Mouse (Mus musculus) liver, embryonic 15.5 days (tissue): Measurements from ENCODE around the gene Gm527. TPM values are rescaled to one million over a fixed set of nuclear protein-coding genes. Genes with fewer than 3 reads are reported as not detected.

Source experiments
- ATAC-seq: fragments of 200-750 bp; cut with Nextera tagmentation; 2 replicates; pipeline ENCODE4 v1.8.0; 2017; ENCODE audit warnings: moderate number of reproducible peaks, mild to moderate bottlenecking, moderate library complexity; ENCODE audit not compliant: insufficient read depth
- H3K27ac ChIP-seq: fragments of 300-500 bp; sonication (generic); replicated peaks from 2 replicates; pipeline ENCODE4 v1.5.1; 2015; ENCODE audit warnings: mild to moderate bottlenecking, inconsistent platforms
- H3K27me3 ChIP-seq: fragments of 300-500 bp; sonication (generic); 2 replicates; pipeline ENCODE4 v1.6.1; 2015; ENCODE audit warnings: mild to moderate bottlenecking, inconsistent platforms
- H3K36me3 ChIP-seq: fragments of 300-500 bp; sonication (generic); replicated peaks from 2 replicates; pipeline ENCODE4 v1.6.1; 2015; ENCODE audit warnings: moderate library complexity, mild to moderate bottlenecking, inconsistent platforms
- H3K4me1 ChIP-seq: fragments of 300-500 bp; sonication (generic); replicated peaks from 2 replicates; pipeline ENCODE4 v1.6.1; 2015; ENCODE audit warnings: inconsistent platforms
- H3K4me2 ChIP-seq: fragments of 300-500 bp; sonication (generic); 2 replicates; pipeline ENCODE4 v1.6.1; 2015; ENCODE audit warnings: moderate library complexity, mild to moderate bottlenecking, inconsistent platforms
- H3K4me3 ChIP-seq: fragments of 300-500 bp; sonication (generic); replicated peaks from 2 replicates; pipeline ENCODE4 v1.5.1; 2015; ENCODE audit warnings: mild to moderate bottlenecking, inconsistent platforms
- H3K9ac ChIP-seq: fragments of 300-500 bp; sonication (generic); 2 replicates; pipeline ENCODE4 v1.6.1; 2015; ENCODE audit warnings: moderate library complexity, mild to moderate bottlenecking, inconsistent platforms
- H3K9me3 ChIP-seq: fragments of 300-500 bp; sonication (generic); replicated peaks from 2 replicates; pipeline ENCODE4 v1.6.1; 2016; ENCODE audit warnings: inconsistent platforms
- WGBS: fragments of 180-500 bp; shearing (Covaris S2); methylation state at CpG from one replicate; pipeline ENCODE4 v1.1.7; 2015; ENCODE audit warnings: mixed read lengths; ENCODE audit not compliant: insufficient replicate concordance; 5-methylcytosine and 5-hydroxymethylcytosine counted together
- polyA plus RNA-seq: library from polyadenylated mRNA; unstranded; fragments of >200 nt; fragmentation: Nextera tagmentation; extraction: Ambion mirVana; gene quantifications from 2 replicates; pipeline ENCODE4 v1.2.1, GENCODE M21; 2015

Gene Gm527
- 0.43 and 0.79 TPM in 2 replicates for polyA plus RNA-seq

GRCm38 (mm10) chr12:64917578-64918471 lies at the start of gene Gm527:
Gene Gm527 (plus strand): TSS chr12:64917906.
- H3K9me3 ChIP-seq, result no peaks in the 10 kb centered on the region
- ATAC-seq, result peak; percentile 100
- peak within 1 kb of the TSS; percentile 65 for H3K9ac ChIP-seq
- WGBS, result under 1% methylated on average over 91 of the region's 93 CpGs
- peak within 1 kb of the TSS; percentile 98 for H3K4me2 ChIP-seq
- peaks cover 16% of the 10 kb centered on the region for H3K4me1 ChIP-seq
- peak within 1 kb of the TSS; percentile 41; the same call in 1 of the 2 replicates for H3K27ac ChIP-seq
- no peaks in the 10 kb centered on the region for H3K36me3 ChIP-seq
- H3K4me3 ChIP-seq, result peak within 1 kb of the TSS; percentile 78
- peaks cover 22% of the 10 kb centered on the region for H3K27me3 ChIP-seq

- Histone ChIP-seq H3K4me3 (no peak overlapping the region), H3K36me3 (no peaks in the 10 kb centered on the region), H3K4me2 (no peak overlapping the region), H3K4me1 (no peaks in the 10 kb centered on the region), H3K9ac (no peak overlapping the region), H3K27ac (no peak overlapping the region), H3K9me3 (no peaks in the 10 kb centered on the region), H3K27me3 (no peaks in the 10 kb centered on the region)
- no peak for ATAC-seq
- WGBS, result 39% methylated on average over 4 of the region's 4 CpGs
These were observed 46.6 kb upstream of the Gm527 start for GRCm38 (mm10) chr12:64871103-64871502.

GRCm38 (mm10) chr12:64897060-64897730 lies 20.5 kb upstream of the Gm527 start:
- no peaks in the 10 kb centered on the region for H3K9me3 ChIP-seq
- no peak overlapping the region for H3K27ac ChIP-seq
- 33% methylated on average over 4 of the region's 4 CpGs for WGBS
- H3K4me1 ChIP-seq, result no peaks in the 10 kb centered on the region
- H3K36me3 ChIP-seq, result no peaks in the 10 kb centered on the region
- H3K9ac ChIP-seq, result no peak overlapping the region
- no peaks in the 10 kb centered on the region for H3K27me3 ChIP-seq
- H3K4me3 ChIP-seq, result no peak overlapping the region
- ATAC-seq, result no peak
- H3K4me2 ChIP-seq, result no peak overlapping the region

- H3K4me2 ChIP-seq, result no peak overlapping the region
- no peak overlapping the region for H3K4me3 ChIP-seq
- H3K4me1 ChIP-seq, result no peaks in the 10 kb centered on the region
- no peak for ATAC-seq
- no peaks in the 10 kb centered on the region for H3K9me3 ChIP-seq
- H3K27ac ChIP-seq, result no peak overlapping the region
- no peaks in the 10 kb centered on the region for H3K36me3 ChIP-seq
- H3K9ac ChIP-seq, result no peak overlapping the region
- no peaks in the 10 kb centered on the region for H3K27me3 ChIP-seq
- 40% methylated on average over 8 of the region's 8 CpGs for WGBS
These were observed 15.2 kb upstream of the Gm527 start for GRCm38 (mm10) chr12:64902506-64902905.

DNA sequence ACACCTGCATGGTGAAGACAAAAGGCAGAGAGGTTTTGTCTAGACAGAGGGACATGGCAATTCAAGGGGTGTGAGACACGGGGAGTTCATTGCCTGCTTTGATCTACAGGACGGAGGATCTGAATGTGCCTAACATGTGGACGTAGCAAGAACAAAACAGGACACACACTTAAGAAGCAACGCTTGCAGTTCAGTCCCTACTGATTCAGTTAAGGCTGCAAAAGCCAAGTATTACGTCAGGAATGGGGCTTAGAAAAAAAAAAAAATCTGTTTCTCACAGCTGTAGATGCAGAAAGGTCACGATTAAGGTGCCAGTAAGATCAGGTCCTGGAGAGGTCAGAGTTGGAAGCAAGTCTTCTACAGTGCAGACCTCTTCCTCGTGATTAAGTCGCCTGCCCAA lies 14.5 kb upstream of the Gm527 start:
- H3K9me3 ChIP-seq, result no peaks in the 10 kb centered on the region
- no peak overlapping the region for H3K9ac ChIP-seq
- no peaks in the 10 kb centered on the region for H3K27me3 ChIP-seq
- H3K36me3 ChIP-seq, result no peaks in the 10 kb centered on the region
- no peak overlapping the region for H3K4me2 ChIP-seq
- ATAC-seq, result no peak
- H3K27ac ChIP-seq, result no peak overlapping the region
- no peaks in the 10 kb centered on the region for H3K4me1 ChIP-seq
- 57% methylated on average over 8 of the region's 8 CpGs for WGBS
- H3K4me3 ChIP-seq, result no peak overlapping the region

GRCm38 (mm10) chr12:64912996-64913395 lies 4.7 kb upstream of the Gm527 start:
- 44% methylated on average over 6 of the region's 6 CpGs for WGBS
- Histone ChIP-seq H3K9me3 (no peaks in the 10 kb centered on the region), H3K9ac (no peak overlapping the region), H3K27me3 (peaks cover 8% of the 10 kb centered on the region; the same call in 1 of the 2 replicates), H3K4me3 (no peak overlapping the region), H3K27ac (no peak overlapping the region), H3K4me1 (peaks cover 10% of the 10 kb centered on the region), H3K4me2 (no peak overlapping the region), H3K36me3 (no peaks in the 10 kb centered on the region)
- no peak for ATAC-seq

DNA sequence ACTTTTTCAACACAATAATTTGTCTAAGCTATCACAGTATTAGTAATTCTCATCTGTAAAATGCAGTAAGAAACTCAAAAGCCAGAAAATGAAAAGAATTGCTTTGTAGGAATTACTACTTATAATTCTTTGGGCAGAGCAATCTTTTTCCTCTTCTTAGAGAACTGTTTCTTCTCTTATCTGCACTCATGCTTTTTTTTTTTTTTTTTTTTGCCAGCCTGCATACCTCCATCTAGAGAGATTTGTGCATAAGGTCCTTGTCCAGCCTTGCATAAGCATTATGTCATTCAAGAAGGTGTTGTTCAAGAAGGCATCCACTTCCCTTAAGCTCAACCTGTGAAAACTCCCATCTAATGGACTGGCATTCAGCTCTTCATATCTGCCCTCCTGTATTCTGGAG lies 971 bp upstream of the Gm527 start:
- Histone ChIP-seq H3K9ac (no peak overlapping the region), H3K27ac (no peak overlapping the region), H3K9me3 (no peaks in the 10 kb centered on the region), H3K4me2 (peak overlapping the region; percentile 98; the same call in 1 of the 2 replicates), H3K36me3 (no peaks in the 10 kb centered on the region), H3K4me3 (no peak overlapping the region), H3K4me1 (peaks cover 16% of the 10 kb centered on the region), H3K27me3 (peaks cover 22% of the 10 kb centered on the region)
- ATAC-seq, result no peak

DNA sequence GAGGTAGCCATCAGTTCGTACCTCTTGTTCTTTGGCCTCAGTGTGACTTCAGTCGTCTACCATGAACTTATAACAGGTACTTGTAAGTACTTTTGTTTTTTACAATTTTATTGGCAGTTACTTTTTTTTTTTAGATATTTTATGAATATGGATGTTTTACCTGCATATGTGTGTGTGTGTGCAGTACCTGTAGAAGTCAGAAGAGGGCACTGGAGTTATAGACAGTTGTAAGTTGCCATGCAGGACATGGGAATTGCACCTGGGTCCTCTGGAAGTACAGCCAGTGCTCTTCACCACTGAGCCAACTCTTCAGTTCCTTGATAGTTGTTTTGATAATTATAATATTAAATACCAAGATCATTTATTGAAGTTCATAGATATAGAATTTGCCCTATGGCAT lies 19.8 kb downstream of the Gm527 start:
- H3K4me3 ChIP-seq, result no peak overlapping the region
- H3K9me3 ChIP-seq, result no peaks in the 10 kb centered on the region
- no peaks in the 10 kb centered on the region for H3K4me1 ChIP-seq
- H3K36me3 ChIP-seq, result no peaks in the 10 kb centered on the region
- H3K4me2 ChIP-seq, result no peak overlapping the region
- WGBS, result 68% methylated on average over 2 of the region's 2 CpGs
- ATAC-seq, result no peak
- H3K27me3 ChIP-seq, result no peaks in the 10 kb centered on the region
- H3K27ac ChIP-seq, result no peak overlapping the region
- H3K9ac ChIP-seq, result no peak overlapping the region

DNA sequence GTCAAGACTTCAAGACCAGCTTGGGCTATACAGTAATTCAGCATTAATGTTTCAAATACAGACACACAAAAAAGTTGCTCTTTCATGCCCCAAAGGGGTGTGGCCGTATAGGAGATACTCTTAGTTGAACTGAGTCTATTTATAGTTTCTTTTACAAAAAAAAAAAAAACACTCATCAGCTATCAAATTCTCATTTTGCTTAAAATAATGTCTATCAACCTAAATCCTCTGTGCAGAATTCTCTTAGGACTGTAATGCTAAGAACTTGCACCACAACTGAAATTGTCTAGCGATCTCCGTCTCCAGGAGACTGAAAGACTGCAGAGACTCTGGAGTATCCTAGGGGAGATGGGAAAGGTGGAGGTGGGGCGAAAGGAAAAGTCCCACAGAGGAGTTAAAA lies 46.9 kb downstream of the Gm527 start:
- Histone ChIP-seq H3K4me3 (peak overlapping the region; percentile 93), H3K9ac (peak overlapping the region; percentile 91), H3K4me2 (peak overlapping the region; percentile 84), H3K27me3 (no peaks in the 10 kb centered on the region), H3K4me1 (peaks cover 39% of the 10 kb centered on the region), H3K27ac (peak overlapping the region; percentile 78), H3K36me3 (no peaks in the 10 kb centered on the region), H3K9me3 (no peaks in the 10 kb centered on the region)
- WGBS, result 10% methylated on average over 4 of the region's 4 CpGs
- ATAC-seq, result no peak

GRCm38 (mm10) chr12:64965124-64966026 lies 47.7 kb downstream of the Gm527 start, which contains the start of the genes Klhl28 and Togaram1:
Gene Klhl28 (minus strand): TSS chr12:64965534.
Gene Togaram1 (plus strand): TSS chr12:64965804.
- peak within 1 kb of the TSS; percentile 91 for H3K9ac ChIP-seq
- no peaks in the 10 kb centered on the region for H3K27me3 ChIP-seq
- H3K4me2 ChIP-seq, result peak within 1 kb of the TSS; percentile 90
- H3K4me1 ChIP-seq, result peaks cover 42% of the 10 kb centered on the region
- WGBS, result under 1% methylated on average over 45 of the region's 45 CpGs
- H3K36me3 ChIP-seq, result no peaks in the 10 kb centered on the region
- H3K9me3 ChIP-seq, result no peaks in the 10 kb centered on the region
- ATAC-seq, result peak; percentile 98
- peak within 1 kb of the TSS; percentile 93 for H3K4me3 ChIP-seq
- H3K27ac ChIP-seq, result peak within 1 kb of the TSS; percentile 81
